Mouse (Mus musculus) heart, adult 9 months (tissue): ENCODE measurements around the gene Wdr13.

Source experiments
- DNase-seq, 2 experiments: peaks; one replicate each; pipeline ENCODE4 v3.0.0; 2022; ENCODE audit warnings: low spot score in 2 of 2

The Wdr13 gene

DNA sequence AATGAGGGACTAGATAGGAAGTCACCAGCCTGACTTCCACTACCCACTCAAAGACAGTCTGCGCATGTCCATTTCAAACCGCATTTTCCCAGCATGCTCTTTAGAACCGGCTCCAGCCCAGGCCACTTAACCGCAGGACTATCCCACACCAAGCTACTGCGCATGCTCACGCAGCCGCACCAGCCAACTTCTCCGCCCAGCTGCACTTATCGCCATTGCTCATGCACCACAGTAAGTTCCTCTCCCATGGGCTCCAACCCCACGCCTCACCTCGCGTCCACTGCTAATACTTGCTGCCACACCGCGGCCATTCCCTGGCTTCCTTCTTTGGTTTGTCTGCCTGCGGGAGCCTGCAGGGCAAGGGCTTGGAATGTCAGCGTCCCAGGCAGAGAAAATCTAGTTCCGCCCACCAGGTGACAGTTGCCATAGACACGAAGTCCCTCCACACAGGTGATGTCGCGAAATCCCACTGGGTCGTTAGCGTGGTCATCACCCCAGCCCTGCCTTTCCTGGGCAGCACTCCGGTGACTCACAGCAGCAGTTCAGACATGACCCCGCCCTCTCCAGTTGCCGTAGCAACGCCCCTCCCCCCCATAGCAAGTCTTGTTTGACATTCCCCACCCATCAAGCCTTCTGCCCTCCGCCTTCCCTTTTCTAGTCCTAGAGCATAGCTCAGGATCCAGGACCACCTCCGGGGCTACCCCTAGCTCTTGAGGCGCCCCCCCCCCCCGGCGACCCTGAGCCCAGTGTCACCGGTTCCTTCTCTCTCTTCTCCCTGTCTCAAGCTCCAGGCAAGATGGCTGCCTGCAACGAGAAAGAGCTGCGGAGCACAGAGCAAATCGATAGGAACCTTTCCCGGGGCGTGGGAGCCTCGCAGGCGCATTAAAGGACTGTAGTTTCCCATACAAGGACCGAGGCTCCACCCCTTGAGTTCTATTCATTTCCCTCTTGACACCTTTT is at the start of gene Wdr13:
Wdr13 (minus strand) TSS at position 876 of the 960 bp plus-strand sequence.
- peak; percentile 91 to 92 for DNase-seq

DNA sequence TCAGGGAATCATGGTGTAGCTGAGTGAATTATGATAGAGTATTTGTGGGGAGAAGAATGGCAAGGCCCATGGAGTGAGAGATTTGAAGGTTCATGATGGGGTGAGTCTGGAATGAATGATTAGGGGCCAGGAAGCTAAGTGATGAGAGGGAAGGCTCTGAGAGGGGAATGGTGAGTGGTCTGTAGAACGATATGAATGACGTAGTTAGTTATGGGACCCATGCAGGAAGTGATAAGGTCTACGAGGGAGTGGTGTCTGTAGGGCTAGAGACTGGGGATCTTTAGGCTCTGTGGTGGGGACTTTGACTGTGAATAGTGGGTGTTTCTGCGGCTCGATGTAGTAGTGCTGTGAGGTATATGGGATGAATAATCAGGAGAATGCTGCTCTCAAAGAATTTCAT is 47.0 kb upstream of the Wdr13 start:
- DNase-seq = no peak

DNA sequence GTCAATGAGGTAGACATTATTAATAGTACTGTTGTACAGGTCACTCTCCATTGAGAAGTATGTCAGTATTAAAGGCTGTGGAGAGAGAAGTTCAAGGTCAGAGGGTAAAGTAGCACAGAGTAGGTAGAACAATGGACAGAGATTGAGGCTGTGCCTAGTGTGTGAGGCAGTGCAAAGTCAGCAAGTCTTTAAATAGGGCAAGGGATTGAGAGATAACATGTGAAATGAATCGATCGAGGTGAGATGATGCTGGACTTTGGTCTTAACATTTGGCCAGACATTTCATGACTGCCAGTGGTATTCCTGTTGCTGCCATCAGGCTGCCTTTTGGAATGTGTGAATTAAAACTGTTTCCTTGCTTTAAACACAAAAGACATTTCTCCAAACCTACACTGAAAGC is 46.2 kb upstream of the Wdr13 start:
- no peak for DNase-seq

DNA sequence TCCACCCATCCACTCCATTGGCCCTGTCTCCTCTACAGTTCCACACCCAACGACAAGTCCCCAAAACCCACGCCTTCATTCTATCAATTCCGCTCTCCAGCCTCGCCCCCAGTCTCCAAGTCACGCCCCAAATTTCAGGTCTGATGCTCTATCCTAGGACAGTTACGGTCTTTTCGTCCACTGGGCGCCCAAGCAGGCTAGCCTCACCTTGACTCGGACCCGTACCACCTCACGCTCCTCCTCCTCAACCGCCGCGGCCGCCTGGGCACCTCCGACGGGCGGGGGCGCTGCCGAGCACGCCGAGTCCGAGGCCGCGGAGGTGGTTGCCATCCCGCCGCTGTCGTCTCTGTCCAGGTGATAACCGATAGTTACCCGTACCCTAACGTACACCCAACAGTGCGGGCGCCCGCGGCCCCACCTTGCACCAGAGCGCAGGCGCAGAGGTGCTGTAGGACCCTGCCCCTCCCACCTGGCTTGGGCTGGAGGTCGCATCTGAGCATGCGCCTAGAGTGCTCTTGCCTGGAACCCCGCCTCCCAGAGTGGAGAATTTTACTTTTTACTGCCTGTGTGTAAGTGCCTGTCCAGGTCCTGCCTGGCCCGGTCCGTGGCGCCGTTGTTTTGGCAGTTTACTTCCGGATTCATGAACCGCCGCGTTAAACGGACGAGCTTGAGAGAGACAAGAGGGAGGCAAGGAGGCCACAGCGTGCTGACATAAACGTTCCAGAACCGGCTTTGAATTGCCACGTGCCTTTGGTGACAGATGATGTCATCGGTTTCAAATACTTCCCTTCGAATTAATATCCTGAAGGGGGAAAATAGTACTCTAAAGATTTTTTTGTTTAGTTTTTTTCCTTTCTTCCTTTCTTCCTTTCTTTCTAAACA is 43.1 kb upstream of the Wdr13 start, which contains the start of gene Tbc1d25:
Tbc1d25 (minus strand) TSS at position 678 of the 882 bp plus-strand sequence.
- DNase-seq = peak; percentile 88 to 90

DNA sequence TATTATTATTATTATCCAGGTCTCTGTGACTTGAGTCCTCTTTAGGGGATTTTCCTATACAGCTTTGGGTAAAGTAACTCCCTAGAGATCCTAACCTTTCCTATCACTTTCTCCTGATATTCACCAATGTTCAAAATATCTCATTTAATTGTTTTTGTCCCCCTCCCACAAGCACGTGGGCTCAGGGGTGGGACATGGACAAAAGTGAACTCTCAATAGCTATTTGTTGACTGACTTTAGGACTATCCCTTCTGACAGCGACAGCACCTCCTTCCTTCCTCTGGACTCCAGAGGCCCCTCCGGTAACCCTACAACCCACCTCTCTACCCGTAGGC is 42.4 kb upstream of the Wdr13 start:
- no peak for DNase-seq

DNA sequence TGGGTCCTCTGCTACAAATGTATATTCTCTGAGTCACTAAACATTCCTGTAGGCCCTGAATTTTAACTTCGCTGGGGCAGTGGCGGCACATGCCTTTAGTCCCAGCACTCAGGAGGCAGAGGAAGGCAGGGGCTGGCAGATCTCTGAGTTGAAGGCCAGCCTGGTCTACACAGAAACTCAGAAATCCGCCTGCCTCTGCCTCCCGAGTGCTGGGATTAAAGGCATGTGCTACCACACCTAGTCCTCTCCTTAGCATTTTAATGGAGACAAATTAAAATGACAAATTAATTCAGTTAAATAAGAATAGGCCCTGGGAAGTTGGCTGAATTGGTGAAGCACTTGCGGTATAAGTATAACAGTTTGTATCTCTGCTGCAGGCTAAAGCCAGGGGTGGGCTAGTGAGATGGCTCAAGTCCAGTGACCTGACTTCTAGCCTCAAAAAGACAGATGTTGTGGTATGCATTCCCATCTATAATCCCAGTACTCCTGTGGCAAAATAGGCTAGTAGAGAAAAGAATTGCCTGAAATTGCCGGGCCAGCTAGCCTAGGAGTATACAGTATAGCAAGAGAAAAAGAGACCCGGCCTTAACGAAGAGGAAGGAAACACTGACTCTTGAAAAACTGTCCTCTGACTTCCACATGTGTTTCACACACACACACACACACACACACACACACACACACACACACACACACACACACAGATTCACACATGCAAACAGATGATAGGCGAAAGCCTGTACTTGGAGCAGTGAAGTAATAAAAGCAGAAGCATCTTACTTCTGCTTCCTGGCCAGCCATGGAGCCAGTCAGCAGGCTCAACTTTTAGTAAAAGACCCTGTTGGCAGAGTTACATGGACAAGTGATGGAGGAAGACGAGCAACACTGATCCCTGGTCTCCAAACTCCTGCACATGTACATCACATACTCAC is 35.3 kb upstream of the Wdr13 start:
- no peak for DNase-seq

DNA sequence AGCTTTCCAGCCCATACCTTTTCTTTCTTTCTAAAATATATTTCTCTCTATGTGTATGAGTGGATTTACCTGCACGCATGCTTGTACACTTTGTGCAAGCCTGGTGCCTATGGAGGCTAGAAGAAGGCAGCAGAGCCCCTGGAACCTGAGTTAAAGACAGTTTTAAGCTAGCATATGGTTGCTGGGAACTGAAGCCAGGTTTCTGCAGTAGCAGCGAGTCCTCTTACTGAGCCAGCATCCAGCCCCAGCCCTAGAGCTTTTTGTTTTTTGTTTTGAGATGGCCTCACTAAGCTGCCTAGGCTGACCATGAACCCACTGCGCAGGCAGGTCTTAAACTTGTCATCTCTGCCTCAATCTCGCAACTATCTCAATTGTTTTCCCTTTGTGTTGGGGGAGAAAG is 31.8 kb upstream of the Wdr13 start:
- DNase-seq = no peak

DNA sequence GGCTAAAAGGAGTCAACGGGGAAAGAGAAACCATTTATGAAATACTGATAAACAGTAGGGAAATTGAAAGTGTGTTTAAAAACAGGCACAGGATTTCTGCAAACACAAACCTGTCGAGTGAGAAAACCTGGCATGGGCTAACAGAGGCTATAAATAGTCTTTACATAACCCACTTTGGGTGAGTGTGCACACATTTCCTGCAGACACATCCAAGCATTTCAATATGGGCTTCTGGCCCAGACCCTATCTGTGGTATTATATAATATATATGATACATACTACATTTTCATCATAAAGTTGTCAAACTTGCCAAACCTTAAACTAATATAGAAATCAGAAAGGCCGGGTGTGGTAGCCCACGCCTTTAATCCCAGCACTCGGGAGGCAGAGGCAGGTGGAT is 30.4 kb upstream of the Wdr13 start:
- peak in 1 of 2 experiments; percentile 13 for DNase-seq

DNA sequence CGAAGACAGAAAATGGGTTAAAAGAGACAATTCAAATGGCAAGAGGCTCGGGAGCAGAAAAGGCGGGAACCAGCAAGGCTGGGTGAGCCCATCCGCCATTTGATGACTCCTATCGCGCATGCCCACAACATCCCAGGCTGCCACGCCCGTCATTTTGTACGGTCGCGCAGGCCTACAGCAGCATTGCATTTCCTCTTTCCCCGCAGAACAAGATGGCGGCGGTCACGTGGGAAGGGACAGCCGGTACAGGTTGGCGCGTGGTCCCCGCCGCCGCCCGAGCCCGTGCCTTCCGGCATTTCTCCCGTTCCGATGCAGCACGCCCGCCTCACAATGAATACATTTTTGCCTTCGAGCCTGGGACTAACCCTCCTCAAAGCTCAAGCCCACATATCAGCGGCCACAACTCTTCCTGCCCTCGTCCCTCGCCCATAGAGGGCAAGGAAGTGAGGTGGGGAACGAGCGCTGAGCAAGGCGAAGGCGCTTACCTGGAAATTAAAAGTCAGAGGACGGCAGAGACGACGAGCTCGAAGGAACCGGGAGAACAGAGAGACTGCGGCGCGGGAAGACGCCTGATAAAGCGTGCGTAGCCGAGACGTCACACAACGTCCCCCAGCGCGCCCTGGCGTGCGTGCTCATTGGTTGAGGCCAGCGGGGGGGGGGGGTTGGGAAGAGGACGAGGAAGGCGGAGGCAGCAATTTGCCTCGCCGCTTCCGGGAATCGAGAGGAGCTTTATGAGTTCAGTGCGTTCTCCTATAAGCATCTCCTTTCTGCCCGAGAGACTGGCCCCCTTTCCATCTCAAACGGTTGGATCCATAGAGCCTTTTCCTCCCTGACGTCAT is 12.7 kb upstream of the Wdr13 start, which contains the start of gene Rbm3:
Rbm3 (minus strand) TSS at position 728 of the 839 bp plus-strand sequence.
- DNase-seq = peak; percentile 86 to 92

DNA sequence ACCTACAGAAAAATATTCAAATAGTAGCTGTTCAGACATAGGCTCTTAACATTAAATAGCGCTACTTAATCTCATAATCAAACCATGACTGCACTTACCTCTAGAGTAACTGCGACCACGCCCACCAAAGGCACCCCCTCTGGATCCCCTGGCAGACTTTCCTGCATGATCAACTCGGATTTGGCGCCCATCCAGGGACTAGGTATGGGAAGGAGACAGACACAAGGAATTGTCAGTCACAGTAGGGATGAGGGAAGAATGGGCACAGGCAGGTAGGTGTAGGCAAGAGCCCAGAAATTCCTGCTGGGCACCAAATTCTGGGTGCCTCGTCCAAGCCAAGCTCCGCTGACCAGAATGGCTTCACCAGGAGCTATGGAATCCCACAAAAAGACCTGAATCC is 11.1 kb upstream of the Wdr13 start:
- DNase-seq = no peak

DNA sequence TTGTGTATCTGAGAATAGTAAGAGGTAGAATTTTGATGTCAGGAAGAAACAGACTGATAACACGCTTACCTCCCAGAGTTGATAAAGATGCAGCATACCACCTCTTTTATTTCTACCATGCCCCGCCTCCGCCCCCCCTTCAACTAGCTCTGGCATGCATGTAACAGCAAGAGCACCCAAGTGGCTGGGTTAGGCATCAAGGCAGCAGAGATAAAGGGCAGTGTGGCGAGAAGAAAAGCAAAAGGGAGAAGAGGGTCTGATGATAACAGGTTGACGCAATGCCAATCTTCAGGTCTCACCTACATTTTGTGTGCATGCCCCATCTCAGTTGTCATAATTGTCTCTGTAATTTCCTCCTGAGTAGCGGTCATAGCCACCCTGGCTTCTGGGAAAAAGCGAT is 10.3 kb upstream of the Wdr13 start:
- no peak for DNase-seq

DNA sequence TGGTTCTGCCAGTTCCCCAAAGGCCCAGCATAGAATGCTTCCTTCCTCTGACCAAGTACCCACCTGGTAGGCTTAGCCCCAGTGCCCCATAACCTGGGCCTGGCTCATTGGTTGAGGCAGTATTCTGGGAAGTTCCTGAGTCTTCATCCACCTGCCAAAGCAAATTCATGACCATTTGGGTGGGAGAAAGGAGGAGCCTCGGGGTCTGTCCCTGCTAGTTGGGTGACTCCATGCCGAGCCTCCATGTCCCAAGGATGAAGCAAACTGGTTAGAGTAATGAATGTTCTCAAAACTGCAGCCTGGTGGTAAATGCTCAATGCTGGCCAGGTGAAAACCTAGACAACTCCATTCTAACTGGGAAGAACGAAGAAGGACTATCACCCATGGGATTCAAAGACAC is 8.4 kb upstream of the Wdr13 start:
- DNase-seq = no peak

DNA sequence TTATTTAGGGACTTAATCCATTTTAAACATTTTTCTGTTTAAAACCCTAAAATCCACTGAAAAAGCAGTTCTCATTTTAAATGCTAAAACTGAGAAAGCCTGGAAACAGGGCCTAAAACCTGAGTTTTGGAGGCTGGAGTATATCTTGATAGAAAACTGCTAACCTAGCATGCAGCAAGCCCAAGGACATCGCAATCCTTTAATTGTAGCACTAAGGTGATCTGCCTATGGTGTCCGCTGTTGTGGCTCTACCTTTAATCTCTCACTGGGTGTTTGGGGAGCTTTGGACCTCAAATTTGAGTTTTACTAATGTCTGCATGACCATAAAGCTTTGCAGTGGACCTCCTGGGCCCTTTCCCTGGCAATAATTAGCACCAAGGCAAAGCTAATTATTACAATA is 7.8 kb upstream of the Wdr13 start:
- no peak for DNase-seq

DNA sequence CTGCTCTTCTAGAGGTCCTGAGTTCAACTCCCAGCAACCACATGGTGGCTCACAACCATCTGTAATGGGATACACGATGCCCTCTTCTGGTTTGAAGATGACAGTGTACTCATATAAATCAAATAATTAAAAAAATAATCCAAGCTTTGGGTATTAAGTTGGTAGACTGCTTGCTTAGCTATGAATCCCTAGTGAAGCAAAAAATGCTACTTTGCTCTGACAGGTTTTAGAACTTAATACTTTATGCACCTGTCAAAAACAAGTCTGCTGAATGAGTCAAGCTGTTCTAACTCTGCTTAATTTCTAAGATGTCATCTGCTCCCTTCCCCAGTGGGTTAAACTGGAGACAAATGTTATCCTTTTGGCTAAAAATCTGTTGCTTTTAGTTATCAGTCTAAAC is 6.8 kb upstream of the Wdr13 start:
- no peak for DNase-seq

DNA sequence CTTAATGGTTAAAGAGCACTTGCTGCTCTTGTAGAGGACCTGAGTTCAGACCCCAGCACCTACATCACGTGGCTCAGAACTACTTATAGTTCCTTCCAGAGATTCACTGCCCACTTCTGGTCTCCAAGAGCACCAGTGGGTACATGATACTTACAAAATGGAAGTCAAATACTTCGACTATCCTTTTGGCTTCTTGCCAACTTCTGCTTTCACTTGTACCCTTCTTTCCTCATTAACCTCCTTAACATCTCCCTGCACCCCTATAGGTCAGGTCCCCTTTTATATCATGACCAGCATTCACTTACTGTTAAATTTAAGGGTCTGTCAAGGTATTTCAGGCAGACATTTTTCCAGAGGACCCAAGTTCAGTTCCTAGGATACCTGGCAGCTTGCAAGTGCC is 3.2 kb upstream of the Wdr13 start:
- no peak for DNase-seq

DNA sequence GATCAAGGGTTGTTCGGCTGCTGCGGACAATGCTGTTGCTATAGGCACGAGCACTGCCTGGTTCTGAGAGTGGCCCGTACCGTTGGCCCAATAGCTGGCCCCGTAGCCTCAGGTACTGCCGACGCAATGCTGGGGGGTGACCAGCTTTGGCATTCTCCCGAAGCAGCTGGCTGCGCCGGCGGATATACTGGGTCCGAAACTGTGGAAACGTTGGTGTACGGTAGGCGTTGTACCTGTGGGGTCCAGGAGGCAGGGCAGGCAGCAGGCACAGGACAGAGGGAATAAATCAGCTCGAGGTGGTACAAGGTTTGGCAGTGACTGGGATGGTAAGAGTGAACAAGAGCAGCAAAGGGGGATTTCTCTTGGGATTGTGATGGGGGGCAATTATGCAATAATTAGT is 1.3 kb downstream of the Wdr13 start:
- no peak for DNase-seq

DNA sequence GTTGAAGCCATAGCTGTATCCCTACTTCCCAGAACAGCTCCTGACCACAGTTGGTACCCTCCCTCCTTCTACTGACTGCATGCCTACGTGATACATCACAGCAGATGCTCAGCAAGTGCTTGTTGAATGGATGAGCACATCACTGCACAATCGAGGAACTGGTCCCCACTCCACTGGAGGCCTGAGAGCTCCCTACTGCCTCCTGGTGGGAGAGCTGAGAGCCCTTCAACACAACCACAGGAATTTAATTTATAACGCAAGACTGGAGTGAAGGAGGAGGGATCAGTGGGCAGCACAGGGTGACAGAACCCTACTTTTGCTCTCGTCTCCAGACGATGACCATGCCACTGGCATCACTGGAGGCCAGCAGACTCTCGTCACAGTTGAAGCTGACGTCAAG is 7.5 kb downstream of the Wdr13 start:
- DNase-seq = no peak

DNA sequence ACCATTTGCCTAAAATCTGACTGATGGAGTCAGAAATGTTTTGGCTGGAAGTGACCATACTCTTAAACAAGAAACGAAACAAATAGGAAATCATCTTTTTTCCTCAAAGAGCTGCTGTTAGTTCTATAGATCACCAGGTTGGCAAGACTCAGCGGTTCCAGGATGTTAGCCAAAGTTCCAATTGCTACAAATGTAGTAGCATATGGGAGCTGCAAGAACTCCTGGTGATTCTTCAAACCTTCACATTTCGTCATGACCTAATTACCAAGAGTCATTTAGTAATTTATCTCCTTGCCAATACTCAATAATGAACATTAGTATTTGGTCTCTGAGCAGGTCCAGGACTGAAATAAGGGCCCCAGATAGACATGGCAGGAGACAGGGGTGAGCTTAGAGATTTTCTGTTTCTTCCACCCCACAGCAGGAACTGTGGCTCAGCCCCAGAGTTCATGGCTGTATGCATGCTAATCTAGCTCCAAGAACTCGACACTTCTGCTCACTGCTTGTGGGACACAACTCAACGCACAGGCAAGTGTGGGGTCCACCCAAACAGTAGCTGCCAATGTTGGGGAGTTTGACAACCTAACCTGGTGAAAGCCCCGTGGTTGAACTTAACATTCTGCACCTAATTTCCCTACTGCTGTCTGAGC is 8.7 kb downstream of the Wdr13 start:
- DNase-seq = no peak

DNA sequence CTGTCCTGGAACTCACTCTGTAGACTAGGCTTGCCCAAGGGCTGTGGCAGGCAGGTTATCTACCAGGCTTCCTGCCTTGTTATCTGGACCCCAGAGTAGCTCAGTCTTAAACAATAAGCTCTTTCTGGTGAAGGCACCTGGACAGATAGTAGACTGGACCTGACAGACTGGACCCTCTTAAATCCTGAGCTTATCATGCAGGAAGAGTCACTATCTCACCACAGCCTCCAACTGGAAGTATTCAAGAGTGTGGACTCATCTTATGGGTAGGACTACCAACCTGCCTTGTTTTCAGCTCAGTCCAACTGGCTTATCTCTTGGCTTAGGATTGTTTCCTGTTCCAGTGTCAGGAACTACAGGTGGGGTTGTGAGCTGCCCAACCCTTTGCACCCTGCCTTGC is 15.4 kb downstream of the Wdr13 start:
- DNase-seq = no peak

DNA sequence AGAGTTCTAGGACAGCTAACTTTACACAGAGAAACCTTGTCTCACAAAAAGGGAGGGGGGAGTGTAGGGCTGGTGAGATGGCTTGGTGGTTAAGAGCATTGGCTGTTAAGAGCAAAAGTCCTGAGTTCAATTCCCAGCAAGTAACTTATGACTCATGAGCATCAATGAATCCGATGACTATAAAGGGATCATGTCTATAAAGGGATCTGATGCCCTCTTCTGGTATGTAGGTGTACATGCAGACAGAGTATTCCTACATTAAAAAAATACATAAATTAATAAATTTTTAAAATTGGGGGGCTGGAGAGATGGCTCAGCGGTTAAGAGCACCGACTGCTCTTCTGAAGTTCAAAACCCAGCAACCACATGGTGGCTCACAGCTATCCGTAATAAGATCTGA is 17.4 kb downstream of the Wdr13 start:
- DNase-seq = no peak
